Mouse (Mus musculus) heart, embryonic 16.5 days (tissue): ENCODE results near the gene A930017K11Rik. TPM values are rescaled to one million over a fixed set of nuclear protein-coding genes. Genes with fewer than 3 reads are reported as not detected.

Experiments
- ATAC-seq: fragments of 200-750 bp; cut with Nextera tagmentation; replicated peaks from 2 replicates; pipeline ENCODE4 v1.8.0; 2017; ENCODE audit warnings: moderate number of reproducible peaks; ENCODE audit not compliant: insufficient read depth, low FRiP score; ENCODE audit errors: extremely low read depth
- H3K27ac ChIP-seq: fragments of 300-500 bp; sonication (generic); 2 replicates; pipeline ENCODE4 v1.5.1; 2014; ENCODE audit warnings: mild to moderate bottlenecking, low read length, control low read depth, moderate library complexity
- H3K27me3 ChIP-seq: fragments of 300-500 bp; sonication (generic); 2 replicates; pipeline ENCODE4 v1.6.1; 2014; ENCODE audit warnings: low read length, mixed read lengths; ENCODE audit not compliant: control insufficient read depth, insufficient read depth
- H3K36me3 ChIP-seq: fragments of 300-500 bp; sonication (generic); 2 replicates; pipeline ENCODE4 v1.6.1; 2014; ENCODE audit not compliant: control insufficient read depth, insufficient read depth
- H3K4me1 ChIP-seq: fragments of 300-500 bp; sonication (generic); 2 replicates; pipeline ENCODE4 v1.6.1; 2014; ENCODE audit warnings: low read length, mixed read lengths; ENCODE audit not compliant: control insufficient read depth, insufficient read depth
- H3K4me2 ChIP-seq: fragments of 300-500 bp; sonication (generic); 2 replicates; pipeline ENCODE4 v1.6.1; 2014; ENCODE audit warnings: low read depth, mild to moderate bottlenecking, control low read depth, low read length
- H3K4me3 ChIP-seq: fragments of 300-500 bp; sonication (generic); 2 replicates; pipeline ENCODE4 v1.5.1; 2014; ENCODE audit warnings: mild to moderate bottlenecking, control low read depth, low read length
- H3K9ac ChIP-seq: fragments of 300-500 bp; sonication (generic); 2 replicates; pipeline ENCODE4 v1.6.1; 2014; ENCODE audit warnings: low read length, control low read depth
- H3K9me3 ChIP-seq: fragments of 300-500 bp; sonication (generic); replicated peaks from 2 replicates; pipeline ENCODE4 v1.6.1; 2016; ENCODE audit warnings: low read length; ENCODE audit not compliant: control insufficient read depth
- WGBS: fragments of 180-500 bp; shearing (Covaris S2); extraction: QIAGEN DNeasy Blood & Tissue Kit; methylation state at CpG from one replicate; pipeline ENCODE4 v1.1.7; 2014; 5-methylcytosine and 5-hydroxymethylcytosine counted together
- polyA plus RNA-seq: library from polyadenylated mRNA; unstranded; fragments of >200 nt; fragmentation: Nextera tagmentation; extraction: Ambion mirVana; gene quantifications from 2 replicates; pipeline ENCODE4 v1.2.1, GENCODE M21; 2015

A930017K11Rik gene
- polyA plus RNA-seq, result 0.11 TPM in 1 of 2 replicates, not detected in the other

DNA sequence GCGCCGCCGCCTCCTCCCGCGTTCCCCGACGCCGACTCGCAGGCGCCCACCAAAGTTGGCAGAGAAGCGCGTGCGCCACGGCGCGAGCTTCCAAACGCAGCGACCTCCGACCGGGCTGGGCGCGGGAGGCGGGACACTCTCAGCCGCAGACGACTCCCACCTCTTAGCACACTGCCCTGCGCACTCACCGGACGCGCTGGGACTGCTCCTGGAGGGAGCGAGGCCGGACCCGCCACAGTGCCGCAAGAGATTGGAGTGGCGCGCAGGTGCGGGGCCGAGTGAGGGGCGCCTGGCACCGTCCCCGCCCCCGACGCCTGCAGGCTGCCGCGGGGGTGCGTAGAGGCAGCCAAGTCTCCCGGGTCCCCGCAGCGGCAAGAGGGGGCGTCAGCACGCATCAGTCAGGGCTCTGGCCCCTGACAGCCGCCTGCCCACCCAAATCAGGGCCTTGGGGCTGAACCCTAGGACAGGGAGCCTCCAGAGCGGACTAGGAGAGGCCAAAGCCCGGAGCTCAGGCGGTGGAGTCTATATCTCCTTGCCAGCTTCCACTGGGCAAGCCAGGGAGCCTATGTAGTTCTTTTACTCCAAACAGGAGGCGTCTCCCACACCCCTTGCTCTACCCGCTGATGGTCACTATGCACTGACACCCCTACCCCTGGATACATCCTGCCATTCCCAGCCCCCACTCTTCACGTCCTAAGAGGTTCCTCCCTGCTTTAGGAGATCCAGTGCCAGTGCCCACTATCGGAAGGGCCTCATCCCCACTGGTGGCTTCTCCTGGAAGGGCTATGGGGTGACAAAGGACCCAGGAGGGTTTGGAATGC is at the start of gene A930017K11Rik:
A930017K11Rik (minus strand) TSS at position 763 of the 821 bp plus-strand sequence.
- Histone ChIP-seq H3K9ac (peak within 1 kb of the TSS; percentile 11; the same call in 1 of the 2 replicates), H3K27me3 (peaks cover 39% of the 10 kb centered on the region), H3K4me1 (peaks cover 5% of the 10 kb centered on the region), H3K4me3 (peak within 1 kb of the TSS; percentile 44), H3K9me3 (no peaks in the 10 kb centered on the region), H3K36me3 (no peaks in the 10 kb centered on the region), H3K27ac (no peak within 1 kb of the TSS), H3K4me2 (peak within 1 kb of the TSS; percentile 65)
- no peak for ATAC-seq
- WGBS, result 1% methylated on average over 58 of the region's 58 CpGs

DNA sequence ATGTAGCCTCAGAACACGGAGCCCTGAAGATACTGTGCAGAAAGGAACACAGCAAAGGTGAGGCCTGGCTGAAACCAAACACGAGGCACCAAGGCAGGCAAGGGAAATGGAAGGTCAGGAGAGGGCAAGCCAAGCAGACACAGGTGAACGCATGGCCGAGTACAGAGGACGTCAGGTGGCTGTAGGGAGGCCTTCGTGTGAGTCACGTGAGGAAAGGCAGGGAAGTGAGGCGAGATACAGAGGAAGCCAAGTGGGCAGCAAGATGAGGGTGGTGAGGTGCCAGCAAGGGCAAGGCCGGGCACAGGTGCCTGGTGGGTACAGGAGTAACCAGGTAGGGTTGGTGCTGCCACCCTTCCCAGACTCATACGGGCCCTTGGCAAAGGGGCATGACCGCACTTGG is 46.1 kb upstream of the A930017K11Rik start:
- no peak for ATAC-seq

DNA sequence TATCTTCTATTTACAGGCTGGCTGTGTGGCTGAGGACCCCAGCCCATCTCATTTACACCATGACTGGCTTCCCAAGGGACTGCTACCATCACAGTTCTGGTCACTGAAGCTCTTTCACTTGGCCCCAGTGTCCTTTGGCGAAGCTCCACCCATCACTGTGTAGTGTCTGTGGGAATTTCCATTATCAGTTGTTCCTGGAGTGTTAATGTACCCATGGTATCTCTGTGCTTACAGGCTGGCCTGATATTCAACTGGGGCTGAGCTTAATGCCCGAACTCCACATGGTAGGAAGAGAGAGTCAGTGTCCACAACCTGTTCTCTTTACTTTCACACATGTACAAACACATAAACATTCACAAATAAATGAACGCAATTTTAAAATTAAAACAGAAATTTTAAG is 41.1 kb upstream of the A930017K11Rik start:
- H3K4me1 ChIP-seq, result no peaks in the 10 kb centered on the region
- H3K27ac ChIP-seq, result no peak overlapping the region
- H3K4me2 ChIP-seq, result no peak overlapping the region
- no peaks in the 10 kb centered on the region for H3K27me3 ChIP-seq
- H3K4me3 ChIP-seq, result no peak overlapping the region
- H3K9ac ChIP-seq, result no peak overlapping the region
- ATAC-seq, result no peak
- H3K36me3 ChIP-seq, result peaks cover 23% of the 10 kb centered on the region
- H3K9me3 ChIP-seq, result no peaks in the 10 kb centered on the region
- 66% methylated on average over 3 of the region's 3 CpGs for WGBS

More for the DNA sequence above, 46.1 kb upstream of the A930017K11Rik start:
- H3K9ac ChIP-seq, result no peak overlapping the region
- peaks cover 4% of the 10 kb centered on the region; the same call in 1 of the 2 replicates for H3K36me3 ChIP-seq
- H3K27me3 ChIP-seq, result no peaks in the 10 kb centered on the region
- H3K4me1 ChIP-seq, result no peaks in the 10 kb centered on the region
- 92% methylated on average over 11 of the region's 11 CpGs for WGBS
- no peaks in the 10 kb centered on the region for H3K9me3 ChIP-seq
- H3K27ac ChIP-seq, result no peak overlapping the region
- no peak overlapping the region for H3K4me3 ChIP-seq
- H3K4me2 ChIP-seq, result no peak overlapping the region

DNA sequence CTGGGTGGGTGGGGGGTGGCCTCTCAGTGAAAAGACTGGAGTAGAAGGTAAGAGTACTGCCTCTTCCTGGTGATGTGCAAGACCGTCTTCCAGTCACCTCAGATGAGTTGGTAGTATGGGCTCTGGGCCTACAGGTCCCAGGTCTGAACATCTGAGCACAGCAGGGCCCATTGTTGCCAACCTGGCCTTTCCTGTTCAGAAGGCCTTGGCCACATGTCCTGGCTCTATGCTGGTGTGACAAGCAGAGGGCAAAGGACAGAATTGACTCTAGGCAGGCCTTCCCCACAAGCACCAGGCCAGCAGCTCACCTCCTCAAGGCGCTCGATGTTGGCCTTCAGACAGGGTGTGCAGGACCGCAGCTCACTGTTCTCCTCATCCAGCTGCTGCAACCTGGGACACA is 39.9 kb upstream of the A930017K11Rik start:
- WGBS, result 92% methylated on average over 4 of the region's 4 CpGs
- no peak overlapping the region for H3K9ac ChIP-seq
- no peak for ATAC-seq
- no peaks in the 10 kb centered on the region for H3K9me3 ChIP-seq
- H3K4me3 ChIP-seq, result no peak overlapping the region
- no peak overlapping the region for H3K4me2 ChIP-seq
- peaks cover 20% of the 10 kb centered on the region for H3K36me3 ChIP-seq
- no peaks in the 10 kb centered on the region for H3K4me1 ChIP-seq
- no peak overlapping the region for H3K27ac ChIP-seq
- no peaks in the 10 kb centered on the region for H3K27me3 ChIP-seq

DNA sequence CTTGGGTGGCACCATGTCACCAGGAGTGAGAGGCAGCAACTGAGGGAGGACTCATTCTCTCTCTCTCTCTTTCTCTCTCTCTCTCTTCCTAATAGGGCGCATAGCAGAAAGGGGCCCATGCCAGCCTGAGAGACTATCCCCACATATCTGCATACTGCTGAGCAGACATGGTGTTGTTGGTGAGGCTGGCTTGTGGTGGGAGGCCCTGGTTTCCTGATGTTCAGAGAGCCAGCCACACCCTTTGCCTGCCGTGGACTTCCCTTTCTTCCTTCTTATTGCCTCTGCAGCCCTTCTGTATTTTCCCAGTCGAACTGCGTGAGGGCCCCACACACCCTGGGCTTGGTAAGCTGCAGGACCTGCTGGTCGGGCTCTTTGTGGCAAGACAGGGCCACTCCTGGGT is 38.0 kb upstream of the A930017K11Rik start:
- Histone ChIP-seq H3K36me3 (peaks cover 20% of the 10 kb centered on the region), H3K9me3 (no peaks in the 10 kb centered on the region), H3K4me3 (no peak overlapping the region), H3K9ac (no peak overlapping the region), H3K4me1 (no peaks in the 10 kb centered on the region), H3K27me3 (no peaks in the 10 kb centered on the region), H3K4me2 (no peak overlapping the region), H3K27ac (no peak overlapping the region)
- ATAC-seq, result no peak
- 81% methylated on average over 5 of the region's 5 CpGs for WGBS

DNA sequence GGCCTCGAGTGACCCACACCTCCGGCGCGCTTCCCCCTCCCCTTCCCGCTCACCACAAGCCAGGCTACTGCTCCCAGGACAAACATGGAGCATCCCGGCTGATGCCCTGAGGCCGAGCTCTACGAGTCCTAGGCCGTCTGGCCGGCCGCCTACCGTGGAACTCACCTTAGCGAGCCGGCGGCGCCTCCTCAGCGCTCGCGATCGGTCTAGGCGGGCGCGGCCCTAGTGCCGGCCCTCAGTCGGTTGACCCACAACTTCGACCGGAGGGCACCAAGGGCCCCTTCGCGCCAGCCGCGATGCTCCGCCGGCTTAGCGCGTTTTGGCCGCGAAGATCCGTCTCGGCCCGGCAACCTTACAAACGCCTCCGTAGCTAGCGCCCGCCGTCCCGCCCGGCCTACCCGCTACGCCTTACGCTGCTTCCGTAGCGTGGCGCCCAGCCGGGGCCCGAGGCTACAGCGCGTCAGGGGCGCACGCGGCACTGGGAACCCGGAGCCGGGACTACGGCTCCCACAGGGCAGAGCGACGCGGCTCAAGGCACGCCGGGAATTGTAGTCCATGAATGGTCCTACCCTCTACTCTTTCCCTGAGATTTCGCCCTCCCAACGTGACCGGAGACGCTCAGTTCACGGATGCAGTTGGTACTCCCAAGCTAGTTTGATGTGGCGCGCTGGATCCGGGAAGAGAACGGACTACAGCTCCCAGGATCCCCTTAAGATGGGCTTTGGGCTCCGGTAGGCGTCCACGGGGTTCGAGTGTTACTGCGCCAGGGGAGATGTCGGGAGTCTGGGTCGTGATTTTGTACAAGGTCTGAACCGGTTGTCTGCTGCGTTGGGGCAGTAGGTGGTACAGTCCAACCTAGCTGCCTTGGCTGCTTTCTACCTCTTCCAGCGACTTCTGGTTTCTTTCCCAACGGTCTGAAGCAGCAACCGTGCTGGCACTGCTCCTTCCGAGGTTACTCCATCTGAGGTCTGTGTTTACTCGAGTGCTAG is 33.2 kb upstream of the A930017K11Rik start, which contains the start of gene Capn15:
Capn15 (minus strand) TSS at position 491 of the 989 bp plus-strand sequence.
- Histone ChIP-seq H3K27ac (peak within 1 kb of the TSS; percentile 91), H3K9me3 (no peaks in the 10 kb centered on the region), H3K36me3 (peaks cover 5% of the 10 kb centered on the region; the same call in 1 of the 2 replicates), H3K4me2 (peak within 1 kb of the TSS; percentile 83), H3K9ac (peak within 1 kb of the TSS; percentile 96), H3K27me3 (no peaks in the 10 kb centered on the region), H3K4me3 (peak within 1 kb of the TSS; percentile 93), H3K4me1 (peaks cover 15% of the 10 kb centered on the region)
- under 1% methylated on average over 91 of the region's 91 CpGs for WGBS
- ATAC-seq, result peak; percentile 99

DNA sequence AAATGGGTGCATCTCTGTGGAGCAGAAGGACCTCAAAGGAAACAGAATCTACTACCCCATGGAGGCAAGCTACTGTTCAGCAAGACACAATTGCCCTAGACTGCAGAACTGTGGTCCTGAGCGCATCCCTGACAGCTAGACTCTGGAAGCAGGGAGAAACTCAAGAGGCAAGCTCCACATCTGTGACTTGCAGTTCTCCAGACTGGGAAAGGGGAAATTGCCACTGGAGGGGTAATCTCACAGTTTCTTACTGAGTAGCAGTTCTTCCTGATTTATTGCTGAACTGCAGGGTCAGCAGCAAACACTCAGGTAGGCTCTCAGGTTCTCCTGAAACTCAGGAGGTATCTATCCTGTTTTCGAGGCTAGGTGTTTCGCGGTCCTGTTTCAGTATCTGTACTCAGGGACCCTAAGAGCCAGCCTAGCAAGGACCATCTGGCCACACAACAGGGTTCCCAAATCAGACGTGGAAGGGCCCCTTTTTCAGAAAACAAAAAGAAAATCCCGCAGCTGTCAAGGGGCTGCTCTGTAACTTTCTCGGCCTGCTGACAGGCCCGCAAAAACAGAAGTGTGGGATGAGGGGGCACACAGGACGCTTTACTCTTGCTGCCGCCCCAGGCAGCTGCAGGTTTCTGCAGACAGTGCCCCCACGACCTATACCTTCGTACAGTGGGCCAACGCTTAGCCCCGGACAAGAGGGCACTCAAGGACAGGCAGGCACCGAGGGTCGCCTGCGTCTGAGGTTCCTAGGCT is 32.4 kb upstream of the A930017K11Rik start:
- H3K4me3 ChIP-seq, result peak overlapping the region; percentile 93
- WGBS, result 7% methylated on average over 17 of the region's 17 CpGs
- ATAC-seq, result no peak; the same call in 1 of the 2 replicates
- no peaks in the 10 kb centered on the region; the same call in 1 of the 2 replicates for H3K36me3 ChIP-seq
- peak overlapping the region; percentile 83 for H3K4me2 ChIP-seq
- H3K27me3 ChIP-seq, result no peaks in the 10 kb centered on the region
- H3K4me1 ChIP-seq, result peaks cover 20% of the 10 kb centered on the region
- H3K9me3 ChIP-seq, result no peaks in the 10 kb centered on the region
- peak overlapping the region; percentile 91 for H3K27ac ChIP-seq
- H3K9ac ChIP-seq, result peak overlapping the region; percentile 96

DNA sequence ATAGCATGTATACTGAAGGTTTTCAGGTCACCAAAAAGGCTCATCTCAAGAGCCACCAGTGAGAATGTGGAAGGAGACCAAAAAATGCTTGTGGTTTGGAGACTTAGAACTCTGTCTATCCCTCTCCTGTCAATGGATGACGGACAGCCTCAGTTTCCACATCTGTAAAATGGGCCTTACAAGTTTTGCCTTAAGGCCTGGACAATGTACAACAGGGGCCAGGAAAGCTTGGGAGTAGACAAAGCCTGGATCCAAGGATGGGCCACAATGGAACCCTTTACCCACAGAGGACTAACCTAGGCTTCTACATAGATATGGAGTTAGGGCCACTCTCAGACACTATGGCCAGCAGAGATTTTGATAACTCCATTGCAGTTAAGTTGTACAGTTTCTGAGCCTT is 31.7 kb upstream of the A930017K11Rik start:
- WGBS, result 100% methylated on average over 1 of the region's 1 CpGs
- H3K36me3 ChIP-seq, result no peaks in the 10 kb centered on the region
- no peak for ATAC-seq

More for the DNA sequence above, 31.7 kb upstream of the A930017K11Rik start:
- Histone ChIP-seq H3K27me3 (no peaks in the 10 kb centered on the region), H3K4me3 (peak overlapping the region; percentile 93), H3K9ac (no peak overlapping the region; the same call in 1 of the 2 replicates), H3K4me1 (peaks cover 20% of the 10 kb centered on the region), H3K4me2 (peak overlapping the region; percentile 83), H3K27ac (no peak overlapping the region), H3K9me3 (no peaks in the 10 kb centered on the region)
